In genomic region chr5:75281510-75281909, GRCm38 (mm10) we compare ENCODE assay signal across 13 mouse cellular contexts.
"Had no signal": no experiment of that assay in that cellular context is flagged by ENCODE, and none has a peak within 500 bp of the region (broad histone marks: within the 10 kb centered on the region; RNA-seq: fewer than 3 reads in every experiment).

No protein-coding gene starts in this region.

- H3K9me3 ChIP-seq: limb, embryonic 12.5 days; lung, embryonic 15.5 days; midbrain, embryonic 13.5 days; stomach, embryonic 15.5 days had no signal

- H3K27me3 ChIP-seq: limb, embryonic 12.5 days; lung, embryonic 15.5 days; midbrain, embryonic 13.5 days; stomach, embryonic 15.5 days had no signal

- H3K27ac ChIP-seq: kidney, postnatal 0 days; limb, embryonic 12.5 days; lung, embryonic 15.5 days; macrophage; midbrain, embryonic 13.5 days; stomach, embryonic 15.5 days had no signal

- DNase-seq: kidney, adult 11 months; kidney, adult 9 months; layer of hippocampus, postnatal 36 days; lung, postnatal 14 days; right cerebral cortex, postnatal 14 days; thymus, adult 2 months; thymus, postnatal 25 days had no signal

- H3K9ac ChIP-seq: limb, embryonic 12.5 days; lung, embryonic 15.5 days; midbrain, embryonic 13.5 days; stomach, embryonic 15.5 days had no signal

- H3K4me1 ChIP-seq: lung, embryonic 15.5 days; stomach, embryonic 15.5 days had no signal

- H3K4me3 ChIP-seq: limb, embryonic 12.5 days; lung, embryonic 15.5 days; midbrain, embryonic 13.5 days; stomach, embryonic 15.5 days had no signal

- H3K36me3 ChIP-seq: limb, embryonic 12.5 days; lung, embryonic 15.5 days; midbrain, embryonic 13.5 days; stomach, embryonic 15.5 days had no signal

- ATAC-seq: midbrain, embryonic 13.5 days had no signal

- H3K4me2 ChIP-seq: limb, embryonic 12.5 days; lung, embryonic 15.5 days; midbrain, embryonic 13.5 days; stomach, embryonic 15.5 days had no signal
